Mouse (Mus musculus): ENCODE measurements around the gene Slc22a16. TPM values are rescaled to one million over a fixed set of nuclear protein-coding genes. Genes with fewer than 3 reads are reported as not detected.
"Not testable (repeated sequence)": the region's sequence is repeated elsewhere in the genome, so short reads cannot be mapped to it uniquely, and the experiment has no call there.

Gene Slc22a16
- not detected for total RNA-seq (2021)
- long read RNA-seq, experiment 1, result 0 reads
- long read RNA-seq, experiment 2, result 0 reads

DNA sequence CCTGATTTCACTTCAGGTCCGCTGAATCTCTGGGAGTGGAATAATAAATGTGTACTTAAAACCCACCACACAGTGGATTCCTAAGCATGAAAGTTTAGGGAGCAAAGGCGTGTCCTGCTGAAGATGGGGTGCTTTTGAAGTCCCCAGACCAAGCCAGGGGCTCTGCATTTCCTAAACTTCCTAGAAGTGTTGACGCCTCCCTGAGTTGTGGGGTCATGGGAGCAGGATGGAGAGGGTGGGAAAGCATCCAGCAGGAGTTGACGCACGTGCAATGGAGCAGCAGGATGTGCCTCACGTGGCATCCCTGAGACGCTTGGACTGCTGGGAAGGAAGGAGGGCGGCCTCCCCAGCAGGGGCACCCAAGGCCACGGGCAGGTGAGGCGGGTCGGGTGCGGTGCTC lies at the start of gene Slc22a16:
TSS of gene Slc22a16 (plus strand) at position 301 of the 400 bp plus-strand sequence.
- no peak for DNase-seq
- intact Hi-C loops (cut with DNase I), result no loop called here

DNA sequence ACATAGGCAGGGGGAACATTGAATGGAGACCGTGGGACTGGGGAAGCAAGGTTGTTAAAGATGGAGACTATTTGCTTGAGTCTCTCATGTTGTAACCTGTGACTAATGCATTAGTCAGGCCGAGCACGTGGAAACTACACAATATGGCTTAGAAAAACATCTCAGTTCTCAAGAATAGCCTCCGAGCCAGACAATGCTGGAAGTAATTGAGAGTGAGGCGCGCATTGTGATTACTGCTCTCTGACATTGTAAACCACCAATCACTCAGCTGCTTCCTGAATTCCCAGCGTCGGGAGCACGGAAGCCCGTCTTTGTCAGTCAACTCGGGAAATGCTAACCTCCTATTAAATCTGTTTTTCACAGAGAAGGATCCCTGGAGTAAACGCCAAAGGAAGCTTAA lies 48.6 kb upstream of the Slc22a16 start:
- intact Hi-C loops (cut with DNase I), result no loop called here
- no peak for DNase-seq

DNA sequence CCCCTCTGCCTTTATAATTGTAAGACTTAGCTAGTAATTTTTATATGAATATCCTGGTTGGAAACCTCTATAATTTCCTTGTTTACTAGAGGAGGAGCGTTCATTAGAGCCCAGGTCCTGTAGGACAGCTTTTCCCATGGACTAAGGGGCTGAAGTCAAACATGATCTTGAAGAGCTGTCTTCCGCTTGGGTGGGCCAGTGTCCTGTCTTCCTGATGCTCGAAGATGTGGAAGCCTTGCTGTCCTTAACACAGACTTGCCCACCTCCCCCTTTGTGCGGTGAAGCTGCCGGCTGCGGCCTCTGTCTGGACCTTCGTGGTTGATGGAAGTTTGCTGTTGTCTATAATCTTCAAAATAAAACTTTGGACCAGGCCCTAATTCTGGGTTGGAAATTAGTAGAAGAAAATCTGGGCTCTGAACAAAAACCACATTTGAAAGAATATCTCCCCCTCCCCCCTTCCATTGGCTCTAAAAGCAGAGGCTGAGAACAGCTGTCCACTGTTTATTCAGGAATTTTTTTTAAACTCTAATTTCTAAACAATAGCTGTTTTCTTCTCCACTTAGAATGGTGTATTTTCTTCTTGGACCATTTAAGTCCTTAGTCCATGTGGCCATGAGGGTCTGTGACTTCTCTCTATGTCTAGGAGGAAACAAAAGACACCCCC lies 46.7 kb upstream of the Slc22a16 start:
- no peak for DNase-seq
- intact Hi-C loops (cut with DNase I), result no loop called here

DNA sequence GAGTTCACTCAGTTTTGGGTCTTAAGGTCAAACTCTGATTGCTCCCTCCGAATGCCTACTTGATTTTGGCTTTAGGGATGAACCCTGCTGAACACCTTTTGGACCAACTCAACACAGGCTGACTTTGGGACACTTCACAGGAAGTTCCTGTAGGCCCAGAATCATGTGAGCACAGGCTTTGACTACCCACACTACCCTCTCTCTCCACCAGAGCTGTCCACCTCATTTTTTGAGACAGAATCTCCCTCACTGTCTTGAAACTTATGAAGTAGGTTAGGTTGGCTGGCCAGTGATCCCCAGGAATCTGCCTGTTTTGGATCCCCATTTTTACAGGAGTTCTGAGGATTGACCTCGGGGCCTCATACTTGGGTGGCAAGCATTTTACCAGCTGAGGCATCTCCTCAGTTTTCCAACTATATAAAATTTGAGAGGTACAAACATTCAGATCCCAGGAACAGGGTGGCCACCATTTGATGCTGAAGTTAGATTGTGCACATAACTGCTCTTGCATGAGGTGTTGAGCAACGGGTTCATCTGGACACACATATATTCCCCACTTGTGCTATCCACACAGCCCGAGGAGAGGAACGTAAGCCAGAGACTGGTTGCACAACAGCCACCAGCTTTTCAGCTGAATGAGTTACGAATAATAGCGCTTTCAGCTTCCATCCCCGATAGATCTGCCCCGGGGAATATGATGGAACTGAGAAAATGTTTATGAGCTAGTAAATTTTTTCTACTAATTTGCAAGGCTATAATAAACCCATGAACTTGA lies 45.9 kb upstream of the Slc22a16 start:
- no peak for DNase-seq
- intact Hi-C loops (cut with DNase I), result no loop called here

DNA sequence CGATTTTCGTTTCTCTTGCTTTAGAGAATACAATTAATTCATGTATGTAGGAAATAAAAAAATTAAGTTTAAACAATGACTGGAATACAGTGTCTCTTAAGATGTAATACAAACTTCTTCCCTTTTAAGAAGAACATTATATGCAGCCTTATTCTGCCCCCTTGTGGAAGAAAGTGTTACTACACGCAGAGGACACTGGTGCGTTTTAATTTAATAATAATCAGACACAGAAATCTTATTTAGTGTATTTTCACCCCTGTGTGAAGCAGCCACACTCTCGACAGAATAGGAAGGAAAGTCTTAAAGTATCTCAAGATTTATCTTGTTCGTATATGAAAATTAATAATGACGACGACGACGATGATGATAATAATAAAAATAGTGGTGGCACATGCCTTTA lies 45.1 kb upstream of the Slc22a16 start:
- DNase-seq, result peak in 1 of 2 experiments; percentile 19
- intact Hi-C loops (cut with DNase I), result loop anchor here (5.0 kb wide), 1 partner anchor 183 kb away; no protein-coding TSS in a partner anchor

DNA sequence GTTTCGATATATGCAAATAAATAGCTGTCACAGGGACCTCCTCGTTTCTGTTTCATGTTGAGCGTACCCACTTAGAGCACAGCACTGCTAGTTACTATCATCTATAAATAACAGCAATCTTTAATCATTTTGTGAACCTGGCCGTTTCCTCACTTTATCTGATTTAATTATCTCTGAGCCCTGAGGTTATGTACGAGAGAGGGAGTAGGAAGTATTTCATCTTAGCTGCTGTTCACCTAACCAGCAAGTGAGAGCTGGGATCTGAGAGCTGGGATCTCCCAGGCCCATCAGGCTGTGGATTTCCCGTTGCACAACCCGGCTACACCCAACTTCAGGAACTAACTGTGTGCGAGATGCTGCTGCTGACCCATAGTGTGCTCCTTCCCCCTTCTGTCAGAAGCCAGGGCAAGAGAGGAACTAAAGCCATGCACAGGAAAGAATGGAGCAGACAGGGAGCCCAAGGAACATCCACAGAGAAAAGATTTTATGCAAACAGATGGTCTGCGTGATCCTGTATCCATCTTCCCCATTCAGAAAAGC lies 44.5 kb upstream of the Slc22a16 start:
- no peak for DNase-seq
- intact Hi-C loops (cut with DNase I), result loop anchor here (2.0 to 5.0 kb wide), 2 partner anchors 183 to 267 kb away; partner anchors contain the start of gene Gtf3c6

DNA sequence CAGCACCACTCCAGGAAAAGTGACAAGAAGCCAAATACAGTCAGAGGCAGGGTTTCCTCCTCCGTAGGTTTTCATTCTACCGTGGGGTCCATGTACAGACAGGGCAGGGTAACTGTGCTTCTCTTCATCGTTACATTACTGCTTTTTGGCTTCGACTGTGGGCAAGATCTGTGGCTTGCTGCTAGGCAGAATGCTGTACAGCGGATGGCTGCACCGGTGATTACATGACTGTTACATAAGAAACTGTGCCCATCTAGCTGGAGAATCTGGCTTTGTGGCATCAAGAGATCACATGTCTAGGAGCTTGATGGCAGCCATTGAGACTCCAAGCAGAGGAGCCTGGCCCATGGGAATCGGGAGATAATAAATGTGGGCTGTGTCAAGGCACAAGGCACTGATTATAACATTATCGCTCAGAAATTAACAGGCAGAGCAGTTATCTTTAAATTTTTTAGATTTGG lies 43.8 kb upstream of the Slc22a16 start:
- intact Hi-C loops (cut with DNase I), result loop anchor here (2.0 to 5.0 kb wide), 2 partner anchors 184 to 268 kb away; partner anchors contain the start of gene Gtf3c6
- DNase-seq, result no peak

DNA sequence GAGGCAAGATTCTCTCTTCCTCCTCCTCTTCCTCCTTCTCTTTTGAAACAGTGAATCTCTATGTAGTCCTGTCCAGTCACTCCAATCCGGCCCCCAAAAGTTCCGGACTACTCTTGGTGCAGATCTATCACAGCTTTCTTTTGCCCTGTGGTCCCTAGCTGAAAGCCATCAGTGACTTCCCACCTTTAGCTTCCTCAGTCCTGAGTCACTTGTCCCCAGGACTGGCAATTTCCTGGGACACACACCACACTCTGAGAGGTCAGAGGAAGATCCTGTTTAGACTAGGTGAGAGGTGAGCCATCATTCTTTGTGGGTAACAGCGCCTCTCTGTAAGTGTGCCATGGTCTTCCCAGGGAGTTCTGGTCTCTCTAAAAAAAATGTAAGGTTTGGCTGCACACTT lies 43.1 kb upstream of the Slc22a16 start:
- DNase-seq, result no peak
- intact Hi-C loops (cut with DNase I), result loop anchor here (2.0 to 5.0 kb wide), 2 partner anchors 185 to 268 kb away; partner anchors contain the start of gene Gtf3c6

DNA sequence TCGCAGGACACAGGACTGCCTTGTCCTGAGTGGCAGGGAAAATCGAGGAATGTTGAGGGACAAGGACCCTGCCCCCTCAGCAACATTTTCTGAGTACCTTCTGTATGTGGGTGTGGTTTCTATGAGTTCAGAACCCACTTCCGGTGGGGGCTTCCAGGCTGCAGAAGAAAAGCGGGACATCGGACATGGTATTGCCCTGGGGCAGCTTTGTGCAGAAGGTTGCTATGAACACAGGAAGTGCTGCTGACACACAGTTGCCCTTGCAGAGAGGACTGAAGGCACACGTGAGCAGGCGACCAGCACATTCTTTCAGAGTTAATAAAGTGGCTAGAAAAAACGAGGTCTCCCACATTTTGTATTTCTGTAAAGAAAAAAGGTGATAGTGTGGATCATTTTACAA lies 42.6 kb upstream of the Slc22a16 start:
- intact Hi-C loops (cut with DNase I), result loop anchor here (2.0 to 5.0 kb wide), 2 partner anchors 185 to 269 kb away; partner anchors contain the start of gene Gtf3c6
- DNase-seq, result no peak

DNA sequence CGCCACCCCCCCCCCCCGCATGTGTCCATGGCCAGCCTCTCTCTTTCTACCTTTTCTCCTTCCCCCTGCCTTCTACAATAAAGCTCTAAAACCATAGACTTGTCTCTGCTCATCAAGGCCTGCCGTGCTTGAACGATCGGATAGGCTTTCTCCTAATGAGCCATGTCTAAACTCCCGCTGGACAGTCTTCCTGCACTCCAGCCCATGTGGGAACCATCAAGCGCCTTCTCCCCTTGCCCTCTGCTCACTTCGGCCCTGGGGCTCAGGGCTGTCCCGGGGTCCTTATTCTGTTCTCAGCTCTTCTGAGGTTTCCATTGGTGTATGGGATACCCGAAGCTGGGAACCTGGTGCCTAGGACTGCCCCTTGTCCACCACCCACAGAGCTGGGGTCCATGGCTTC lies 41.5 kb upstream of the Slc22a16 start:
- intact Hi-C loops (cut with DNase I), result loop anchor here (5.0 kb wide), 1 partner anchor 186 kb away; no protein-coding TSS in a partner anchor
- no peak for DNase-seq

DNA sequence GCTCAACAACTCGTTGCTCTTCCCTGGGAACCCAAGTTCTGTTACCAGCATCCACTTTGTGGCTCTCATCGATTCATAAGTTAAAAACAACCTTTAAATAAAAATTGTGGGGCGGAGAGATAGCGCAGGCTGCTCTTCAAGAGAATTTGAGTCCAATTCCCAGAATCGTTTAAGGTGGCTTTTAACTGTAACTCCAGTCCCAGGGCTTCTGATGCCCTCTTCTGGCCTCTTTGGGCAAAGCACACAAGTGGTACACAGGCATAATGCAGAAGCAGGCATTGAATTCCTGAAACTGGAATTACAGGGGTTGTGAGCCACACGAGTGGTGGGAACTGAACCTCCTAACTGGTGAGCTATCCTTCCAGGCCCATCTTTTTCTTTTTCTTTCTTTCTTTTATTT lies 40.5 kb upstream of the Slc22a16 start:
- intact Hi-C loops (cut with DNase I), result loop anchor here (5.0 kb wide), 1 partner anchor 187 kb away; no protein-coding TSS in a partner anchor
- no peak for DNase-seq

DNA sequence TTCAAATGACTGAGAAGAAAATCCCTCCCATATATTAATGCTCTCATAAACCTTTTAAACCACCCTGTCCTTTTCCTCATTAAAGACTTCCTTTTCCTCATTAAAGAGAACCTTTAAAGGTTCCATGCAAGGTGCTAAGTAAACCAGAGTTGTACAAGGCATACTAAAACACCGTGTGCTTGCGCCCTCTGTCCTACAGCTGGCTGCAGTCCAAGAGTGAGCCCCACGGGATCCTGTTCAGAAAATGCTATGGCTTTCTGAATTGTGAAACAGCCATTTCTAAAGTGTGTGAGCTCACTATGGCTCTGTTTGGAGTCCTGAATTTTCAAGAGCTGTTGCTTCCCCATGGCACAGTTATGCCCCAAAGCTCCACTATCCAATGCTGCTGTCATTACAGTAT lies 39.5 kb upstream of the Slc22a16 start:
- intact Hi-C loops (cut with DNase I), result no loop called here
- DNase-seq, result no peak

DNA sequence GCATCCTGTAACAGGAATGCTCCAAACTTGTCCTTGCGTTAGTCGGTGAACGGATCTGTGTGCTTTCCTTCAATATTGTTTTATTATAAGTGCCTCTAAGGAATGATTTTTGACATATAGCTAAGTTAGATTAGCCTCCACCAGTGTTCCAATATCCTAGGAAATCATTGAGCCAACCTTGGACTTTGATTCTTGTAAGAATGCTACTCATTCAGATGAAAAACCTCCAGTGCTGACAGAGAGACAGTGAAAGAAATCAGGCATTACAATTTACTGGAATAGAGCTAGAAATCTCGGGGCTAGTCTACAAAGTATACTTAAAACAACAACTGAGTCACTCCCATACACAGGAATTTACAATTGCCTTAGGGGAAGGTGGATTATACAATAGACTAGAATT lies 37.5 kb upstream of the Slc22a16 start:
- intact Hi-C loops (cut with DNase I); DNase-seq: not testable (repeated sequence)

DNA sequence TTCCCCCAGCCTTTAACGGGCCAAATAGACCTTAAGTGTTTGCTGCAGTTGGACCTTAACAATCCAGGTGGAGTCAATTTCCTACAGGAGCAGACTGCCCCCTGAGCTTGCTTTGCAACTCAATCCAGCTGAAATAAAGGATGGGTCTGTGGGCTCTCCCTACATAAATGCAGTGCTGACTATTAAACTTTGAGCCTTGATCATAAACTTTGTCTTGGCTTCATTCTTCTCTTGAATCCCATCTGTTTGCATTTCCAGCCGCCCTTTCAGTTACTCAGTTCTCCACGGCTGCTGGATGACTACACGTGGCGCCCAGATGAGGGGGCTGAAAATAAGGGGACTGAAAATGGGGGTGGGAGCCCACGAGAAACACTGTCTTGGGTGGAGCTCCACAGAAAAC lies 28.8 kb upstream of the Slc22a16 start:
- no peak for DNase-seq
- intact Hi-C loops (cut with DNase I), result no loop called here

DNA sequence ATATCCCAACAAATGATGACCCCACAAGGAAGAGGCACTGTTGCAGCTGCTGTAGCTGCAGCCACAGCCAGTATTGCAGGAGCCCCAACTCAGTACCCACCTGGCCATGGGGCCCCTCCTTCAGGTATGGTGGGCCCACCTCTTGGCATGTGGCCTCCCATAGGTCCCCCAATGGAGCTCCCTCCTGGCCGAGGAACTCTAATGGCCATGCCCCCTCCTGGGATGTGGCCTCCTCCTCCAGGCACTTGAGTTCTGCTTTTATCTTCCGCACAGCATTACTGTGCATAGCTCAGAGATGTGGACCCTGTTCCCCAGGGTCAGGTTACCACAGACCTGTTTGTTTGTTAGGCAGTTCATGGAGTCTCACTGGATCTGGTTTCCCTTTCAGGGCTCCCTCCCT lies 20.8 kb upstream of the Slc22a16 start:
- intact Hi-C loops (cut with DNase I), result no loop called here
- no peak for DNase-seq

DNA sequence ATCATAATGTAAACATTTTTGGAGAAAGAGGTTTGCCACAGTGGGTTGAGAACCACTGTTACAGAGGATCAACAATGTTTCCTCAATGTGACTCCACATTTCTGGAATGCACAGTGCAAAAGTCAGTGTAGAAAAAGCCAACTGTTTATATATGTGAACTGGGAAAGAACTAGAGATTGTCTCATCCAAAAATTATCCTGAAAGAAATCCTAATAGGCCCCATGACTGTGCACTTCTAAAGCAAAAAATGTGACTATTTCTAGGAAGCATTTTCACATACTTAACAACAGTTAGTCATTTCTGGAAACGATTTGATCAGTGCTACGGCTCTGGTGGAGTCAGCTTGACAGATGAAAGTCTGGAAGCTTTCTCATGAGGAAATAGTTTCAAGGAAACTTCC lies 18.3 kb upstream of the Slc22a16 start:
- intact Hi-C loops (cut with DNase I), result no loop called here
- DNase-seq, result no peak

DNA sequence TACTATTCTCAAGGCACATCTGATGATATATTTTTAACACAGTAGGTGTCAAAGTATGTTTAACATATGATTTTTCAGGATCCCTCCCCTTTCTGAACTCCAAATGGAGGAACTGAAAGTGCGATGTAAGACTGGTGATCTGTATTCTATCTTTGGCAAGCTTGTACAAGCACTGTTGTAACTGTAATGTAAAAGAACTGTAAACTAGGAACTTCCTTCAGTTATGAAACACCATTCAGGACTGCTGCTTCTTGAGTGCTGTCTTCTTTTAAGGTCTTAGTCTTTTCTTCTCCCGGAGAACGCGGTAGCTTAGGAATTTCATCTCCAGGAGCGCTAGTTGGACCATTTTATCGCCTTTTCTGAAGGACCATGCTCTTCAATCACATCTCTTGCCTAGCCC lies 4.4 kb upstream of the Slc22a16 start:
- not testable (repeated sequence) for DNase-seq
- intact Hi-C loops (cut with DNase I), result loop anchor here (10.0 kb wide), 1 partner anchor 1531 kb away; no protein-coding TSS in a partner anchor

DNA sequence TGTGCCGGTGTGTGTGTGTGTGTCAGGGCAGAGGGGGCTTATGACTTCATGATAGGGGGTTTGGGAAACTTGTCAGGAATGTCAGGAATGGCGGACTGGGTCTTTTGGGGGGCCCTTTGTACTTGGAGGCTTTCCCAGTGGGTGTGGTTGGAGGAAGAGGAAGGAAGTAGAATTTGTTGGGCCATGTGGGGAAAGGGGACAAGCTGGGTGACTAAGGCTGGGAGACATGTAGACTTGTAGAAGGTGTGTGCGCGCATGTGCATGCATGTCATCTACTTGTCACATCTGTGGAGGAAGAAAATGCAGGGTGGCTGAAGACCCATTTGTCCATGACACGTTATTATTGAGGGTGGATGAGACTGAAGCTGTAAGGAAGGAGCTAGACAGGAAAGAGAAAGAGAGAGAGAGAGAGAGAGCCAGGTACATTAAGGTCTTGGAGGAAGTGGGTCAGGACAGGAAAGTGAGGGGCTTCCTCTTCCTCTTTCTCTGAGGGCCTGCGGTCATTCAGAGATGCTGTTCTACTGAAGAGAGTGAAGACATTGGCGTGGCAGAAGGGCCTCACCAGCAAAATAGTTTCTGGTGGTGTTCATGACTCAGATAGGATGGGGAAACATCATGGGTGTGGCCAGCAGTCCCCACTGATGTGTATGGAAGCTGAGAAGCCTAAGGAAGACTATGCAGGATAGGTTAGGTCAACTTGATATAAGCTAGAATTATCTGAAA lies 5.9 kb downstream of the Slc22a16 start:
- intact Hi-C loops (cut with DNase I), result no loop called here
- DNase-seq, result no peak

DNA sequence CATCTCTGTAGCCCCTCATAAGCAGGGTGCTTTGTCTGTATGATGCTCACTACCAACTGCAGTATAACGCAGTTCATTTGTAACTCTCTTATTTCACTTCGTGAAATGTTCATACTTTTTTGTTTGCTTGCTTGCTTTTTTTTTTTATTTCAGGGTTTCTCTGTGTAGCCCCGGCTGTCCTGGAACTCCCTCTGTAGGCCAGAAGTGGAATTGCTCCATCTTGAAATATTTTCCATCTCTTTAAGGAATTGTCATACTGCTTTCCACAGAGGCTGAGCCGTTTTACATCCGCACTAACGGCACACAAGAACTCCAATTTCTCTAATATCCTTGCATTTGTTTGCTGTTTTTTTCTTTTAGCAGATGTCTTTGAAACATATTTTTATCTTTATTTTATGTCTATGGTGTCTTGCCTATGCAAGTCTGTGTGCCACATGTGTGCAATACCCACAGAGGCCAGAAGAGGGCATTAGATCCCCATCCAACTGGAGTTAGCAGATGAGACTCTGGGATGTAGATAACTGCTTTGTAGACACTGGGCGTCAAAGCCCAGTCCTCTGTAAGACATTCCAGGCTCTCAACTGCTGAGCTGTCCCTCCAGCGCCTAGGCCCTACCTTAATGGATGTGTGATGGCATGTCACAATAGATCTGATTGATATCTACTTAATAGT lies 13.6 kb downstream of the Slc22a16 start:
- intact Hi-C loops (cut with DNase I), result no loop called here
- no peak for DNase-seq

DNA sequence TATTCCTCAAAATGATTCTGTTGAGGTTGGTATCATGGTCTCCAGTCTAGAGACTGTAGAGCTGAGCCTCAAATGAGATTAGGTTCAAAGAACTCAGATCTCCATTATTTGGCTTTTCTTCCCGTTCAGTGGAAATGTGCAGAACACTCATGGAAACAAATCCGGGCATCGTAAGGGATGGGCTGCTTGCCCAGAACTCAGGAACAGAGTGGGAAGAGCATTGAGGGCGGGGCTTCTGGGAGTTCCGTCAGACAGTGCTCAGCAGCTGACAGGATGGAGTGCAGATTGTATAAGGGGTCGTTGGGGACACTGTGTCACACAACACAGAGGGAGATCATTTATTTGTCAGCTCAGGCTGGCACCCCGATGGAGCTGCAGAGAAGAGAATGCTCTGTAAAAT lies 22.1 kb downstream of the Slc22a16 start:
- intact Hi-C loops (cut with DNase I), result no loop called here
- DNase-seq, result no peak

All from gastrocnemius, postnatal 36 days (tissue).